Mouse (Mus musculus) right cerebral cortex, postnatal 36 days (tissue): ENCODE measurements at regions not wholly inside any gene's neighbourhood (a gene's known extent, or its start where the extent isn't known, plus 50 kb on each side); places are given as distances from the start of the nearest gene placed in this dataset.

Experiments
- DNase-seq, 2 experiments: peaks; one replicate each; pipeline ENCODE4 v3.0.0; 2022; ENCODE audit warnings: low spot score in 2 of 2, mixed read lengths in 1 of 2

- no peak for DNase-seq
These were observed 196.1 kb upstream of the Ppargc1a start for GRCm38 (mm10) chr5:51763599-51763998.

- no peak for DNase-seq
These were observed 194.8 kb upstream of the Ppargc1a start for GRCm38 (mm10) chr5:51762352-51762751.

GRCm38 (mm10) chr5:51758289-51758688 is 190.8 kb upstream of the Ppargc1a start:
- no peak for DNase-seq

- no peak for DNase-seq
These were observed 190.3 kb upstream of the Ppargc1a start for GRCm38 (mm10) chr5:51757864-51758263.

GRCm38 (mm10) chr5:51752024-51752423 is 184.5 kb upstream of the Ppargc1a start:
- DNase-seq: no peak

GRCm38 (mm10) chr5:51750456-51750855 is 182.9 kb upstream of the Ppargc1a start:
- DNase-seq: no peak

- DNase-seq: no peak
These were observed 173.4 kb upstream of the Ppargc1a start for GRCm38 (mm10) chr5:51740893-51741292.

GRCm38 (mm10) chr5:51730241-51730640 is 162.7 kb upstream of the Ppargc1a start:
- DNase-seq: no peak

- DNase-seq: no peak
These were observed 162.2 kb upstream of the Ppargc1a start for GRCm38 (mm10) chr5:51729771-51730170.

- no peak for DNase-seq
These were observed 159.2 kb upstream of the Ppargc1a start for GRCm38 (mm10) chr5:51726762-51727161.

- no peak for DNase-seq
These were observed 151.4 kb upstream of the Ppargc1a start for GRCm38 (mm10) chr5:51718911-51719310.

GRCm38 (mm10) chr5:51718451-51718850 is 150.9 kb upstream of the Ppargc1a start:
- DNase-seq: no peak

- DNase-seq: no peak
These were observed 144.5 kb upstream of the Ppargc1a start for GRCm38 (mm10) chr5:51711860-51712560.

- no peak for DNase-seq
These were observed 143.1 kb upstream of the Ppargc1a start for GRCm38 (mm10) chr5:51710664-51711063.

GRCm38 (mm10) chr5:51709447-51709991 is 142.0 kb upstream of the Ppargc1a start:
- DNase-seq: no peak

- no peak for DNase-seq
These were observed 112.4 kb upstream of the Ppargc1a start for GRCm38 (mm10) chr5:51679884-51680283.

- DNase-seq: no peak
These were observed 103.7 kb upstream of the Ppargc1a start for GRCm38 (mm10) chr5:51671190-51671589.

GRCm38 (mm10) chr5:51665241-51665640 is 97.7 kb upstream of the Ppargc1a start:
- no peak for DNase-seq

- DNase-seq: no peak
These were observed 90.8 kb upstream of the Ppargc1a start for GRCm38 (mm10) chr5:51658232-51658896.

- no peak for DNase-seq
These were observed 86.0 kb upstream of the Ppargc1a start for GRCm38 (mm10) chr5:51653507-51653906.

GRCm38 (mm10) chr5:51624400-51624799 is 56.9 kb upstream of the Ppargc1a start:
- DNase-seq: no peak
